Mouse (Mus musculus) lung, embryonic 16.5 days (tissue): ENCODE results near the gene Gm47955. TPM values are rescaled to one million over a fixed set of nuclear protein-coding genes. Genes with fewer than 3 reads are reported as not detected.
"Not testable (repeated sequence)": the region's sequence is repeated elsewhere in the genome, so short reads cannot be mapped to it uniquely, and the experiment has no call there.

ENCODE experiments used
- ATAC-seq: fragments of 200-750 bp; cut with Nextera tagmentation; 2 replicates; pipeline ENCODE4 v1.8.0; 2017; ENCODE audit warnings: low read depth, mild to moderate bottlenecking, moderate library complexity
- H3K27ac ChIP-seq: fragments of 300-500 bp; sonication (generic); 2 replicates; pipeline ENCODE4 v1.5.1; 2014; ENCODE audit warnings: mild to moderate bottlenecking, control low read depth, low read length
- H3K27me3 ChIP-seq: fragments of 300-500 bp; sonication (generic); 2 replicates; pipeline ENCODE4 v1.6.1; 2014; ENCODE audit warnings: low read depth, low read length, mixed read lengths; ENCODE audit not compliant: control insufficient read depth, insufficient read depth
- H3K36me3 ChIP-seq: fragments of 300-500 bp; sonication (generic); 2 replicates; pipeline ENCODE4 v1.6.1; 2014; ENCODE audit warnings: low read length; ENCODE audit not compliant: control insufficient read depth, insufficient read depth
- H3K4me1 ChIP-seq: fragments of 300-500 bp; sonication (generic); replicated peaks from 2 replicates; pipeline ENCODE4 v1.6.1; 2014; ENCODE audit warnings: low read length, mixed read lengths; ENCODE audit not compliant: control insufficient read depth, insufficient read depth
- H3K4me2 ChIP-seq: fragments of 300-500 bp; sonication (generic); 2 replicates; pipeline ENCODE4 v1.6.1; 2014; ENCODE audit warnings: low read depth, low read length, control low read depth
- H3K4me3 ChIP-seq: fragments of 300-500 bp; sonication (generic); 2 replicates; pipeline ENCODE4 v1.5.1; 2014; ENCODE audit warnings: mild to moderate bottlenecking, low read length, control low read depth
- H3K9ac ChIP-seq: fragments of 300-500 bp; sonication (generic); 2 replicates; pipeline ENCODE4 v1.6.1; 2014; ENCODE audit warnings: low read length, control low read depth
- H3K9me3 ChIP-seq: fragments of 300-500 bp; sonication (generic); 2 replicates; pipeline ENCODE4 v1.6.1; 2016; ENCODE audit warnings: low read length; ENCODE audit not compliant: control insufficient read depth
- WGBS: fragments of 180-500 bp; shearing (Covaris S2); extraction: QIAGEN DNeasy Blood & Tissue Kit; methylation state at CpG from one replicate; pipeline ENCODE4 v1.1.7; 2014; 5-methylcytosine and 5-hydroxymethylcytosine counted together
- polyA plus RNA-seq: library from polyadenylated mRNA; unstranded; fragments of >200 nt; fragmentation: Nextera tagmentation; extraction: Ambion mirVana; gene quantifications from 2 replicates; pipeline ENCODE4 v1.2.1, GENCODE M21; 2015

The Gm47955 gene
- not detected in 2 replicates for polyA plus RNA-seq

GRCm38 (mm10) chr1:82959870-82960385, at the start of gene Gm47955:
Gene Gm47955, plus strand, starts transcription at chr1:82960286.
- no peak for ATAC-seq
- H3K4me2 ChIP-seq = no peak within 1 kb of the TSS
- no peak within 1 kb of the TSS for H3K9ac ChIP-seq
- no peaks in the 10 kb centered on the region for H3K4me1 ChIP-seq
- H3K27ac ChIP-seq = no peak within 1 kb of the TSS
- H3K36me3 ChIP-seq = no peaks in the 10 kb centered on the region
- H3K27me3 ChIP-seq = no peaks in the 10 kb centered on the region
- 79% methylated on average over 9 of the region's 11 CpGs for WGBS
- no peak within 1 kb of the TSS for H3K4me3 ChIP-seq
- H3K9me3 ChIP-seq = no peaks in the 10 kb centered on the region

GRCm38 (mm10) chr1:82913025-82913424, 47.1 kb upstream of the Gm47955 start, which contains the start of gene A030005L19Rik:
Gene A030005L19Rik, plus strand, starts transcription at chr1:82913325.
- H3K36me3 ChIP-seq = no peaks in the 10 kb centered on the region
- H3K4me2 ChIP-seq = no peak within 1 kb of the TSS
- no peaks in the 10 kb centered on the region for H3K4me1 ChIP-seq
- H3K27me3 ChIP-seq = no peaks in the 10 kb centered on the region
- no peak within 1 kb of the TSS for H3K27ac ChIP-seq
- 78% methylated on average over 3 of the region's 3 CpGs for WGBS
- H3K9me3 ChIP-seq = no peaks in the 10 kb centered on the region
- no peak for ATAC-seq
- H3K4me3 ChIP-seq = no peak within 1 kb of the TSS
- H3K9ac ChIP-seq = no peak within 1 kb of the TSS

GRCm38 (mm10) chr1:82913434-82913833, 46.7 kb upstream of the Gm47955 start:
- H3K36me3 ChIP-seq, H3K27ac ChIP-seq, ATAC-seq, H3K9me3 ChIP-seq, H3K27me3 ChIP-seq, H3K9ac ChIP-seq, H3K4me3 ChIP-seq, H3K4me1 ChIP-seq, H3K4me2 ChIP-seq: not testable (repeated sequence)
- 94% methylated on average over 5 of the region's 5 CpGs for WGBS

- H3K9me3 ChIP-seq = no peaks in the 10 kb centered on the region
- no peak within 1 kb of the TSS for H3K4me2 ChIP-seq
- no peaks in the 10 kb centered on the region for H3K27me3 ChIP-seq
- no peaks in the 10 kb centered on the region for H3K36me3 ChIP-seq
- 73% methylated on average over 6 of the region's 6 CpGs for WGBS
- H3K27ac ChIP-seq = no peak within 1 kb of the TSS
- no peak for ATAC-seq
- H3K9ac ChIP-seq = no peak within 1 kb of the TSS
- no peak within 1 kb of the TSS for H3K4me3 ChIP-seq
- no peaks in the 10 kb centered on the region for H3K4me1 ChIP-seq
These were observed 35.4 kb upstream of the Gm47955 start, which contains the start of gene A030014E15Rik for GRCm38 (mm10) chr1:82924650-82925049. Gene A030014E15Rik, plus strand, starts transcription at chr1:82924917.

- not testable (repeated sequence) for H3K27me3 ChIP-seq, H3K27ac ChIP-seq, H3K4me3 ChIP-seq, ATAC-seq, H3K4me1 ChIP-seq, H3K9ac ChIP-seq, H3K36me3 ChIP-seq, H3K4me2 ChIP-seq, H3K9me3 ChIP-seq
- 46% methylated on average over 1 of the region's 3 CpGs for WGBS
These were observed 29.5 kb upstream of the Gm47955 start for GRCm38 (mm10) chr1:82930558-82930957.

GRCm38 (mm10) chr1:82931326-82931725, 28.8 kb upstream of the Gm47955 start, which contains the start of gene Gm6217:
Gene Gm6217, minus strand, starts transcription at chr1:82931399.
- no CpG with 5 or more reads among the region's 6 CpGs for WGBS
- ATAC-seq = not testable (repeated sequence)

GRCm38 (mm10) chr1:82938666-82939065, 21.4 kb upstream of the Gm47955 start:
- H3K27me3 ChIP-seq = no peaks in the 10 kb centered on the region
- no peak overlapping the region for H3K27ac ChIP-seq
- no peaks in the 10 kb centered on the region for H3K36me3 ChIP-seq
- whole genome bisulfite sequencing = 95% methylated on average over 5 of the region's 5 CpGs
- ATAC-seq = no peak
- H3K4me3 ChIP-seq = no peak overlapping the region
- no peaks in the 10 kb centered on the region; the same call in 1 of the 2 replicates for H3K9me3 ChIP-seq
- H3K9ac ChIP-seq = no peak overlapping the region
- no peak overlapping the region for H3K4me2 ChIP-seq
- H3K4me1 ChIP-seq = no peaks in the 10 kb centered on the region

More at GRCm38 (mm10) chr1:82931326-82931725, 28.8 kb upstream of the Gm47955 start, which contains the start of gene Gm6217:
- H3K9me3 ChIP-seq, H3K4me1 ChIP-seq, H3K4me2 ChIP-seq, H3K4me3 ChIP-seq, H3K27me3 ChIP-seq, H3K36me3 ChIP-seq, H3K27ac ChIP-seq, H3K9ac ChIP-seq: not testable (repeated sequence)

GRCm38 (mm10) chr1:82942505-82942904, 17.6 kb upstream of the Gm47955 start:
- ATAC-seq = peak; percentile 49; the same call in 1 of the 2 replicates
- not testable (repeated sequence) for H3K27me3 ChIP-seq, H3K4me2 ChIP-seq, H3K36me3 ChIP-seq, H3K9me3 ChIP-seq, H3K4me1 ChIP-seq, H3K4me3 ChIP-seq, H3K9ac ChIP-seq
- 59% methylated on average over 1 of the region's 2 CpGs for WGBS
- peak overlapping the region; percentile 7; the same call in 1 of the 2 replicates for H3K27ac ChIP-seq

- no CpG with 5 or more reads among the region's 6 CpGs for WGBS
- not testable (repeated sequence) for H3K36me3 ChIP-seq, H3K4me1 ChIP-seq, H3K4me2 ChIP-seq, H3K9ac ChIP-seq, H3K4me3 ChIP-seq, H3K27me3 ChIP-seq, H3K9me3 ChIP-seq, ATAC-seq
- H3K27ac ChIP-seq = peak within 1 kb of the TSS; percentile 7; the same call in 1 of the 2 replicates
These were observed 16.8 kb upstream of the Gm47955 start, which contains the start of gene A030003K21Rik for GRCm38 (mm10) chr1:82943295-82943694. Gene A030003K21Rik, minus strand, starts transcription at chr1:82943388.
